Mouse (Mus musculus) embryonic facial prominence, embryonic 13.5 days (tissue): Measurements from ENCODE around the gene Tox4. TPM values are rescaled to one million over a fixed set of nuclear protein-coding genes. Genes with fewer than 3 reads are reported as not detected.
A peak's percentile ranks its signal among the peaks of the same experiment; 100 is the strongest.

Experiments
- ATAC-seq: fragments of 200-750 bp; cut with Nextera tagmentation; 2 replicates; pipeline ENCODE4 v1.8.0; 2017; ENCODE audit warnings: low read depth; ENCODE audit not compliant: insufficient number of reproducible peaks, insufficient read depth, low FRiP score, low TSS enrichment
- H3K27ac ChIP-seq: fragments of 300-500 bp; sonication (generic); 2 replicates; pipeline ENCODE4 v1.5.1; 2015; ENCODE audit warnings: moderate library complexity, mild to moderate bottlenecking, inconsistent platforms
- H3K27me3 ChIP-seq: fragments of 300-500 bp; sonication (generic); 2 replicates; pipeline ENCODE4 v1.6.1; 2015; ENCODE audit warnings: mild to moderate bottlenecking, inconsistent platforms
- H3K36me3 ChIP-seq: fragments of 300-500 bp; sonication (generic); 2 replicates; pipeline ENCODE4 v1.6.1; 2015; ENCODE audit warnings: mild to moderate bottlenecking, inconsistent platforms
- H3K4me1 ChIP-seq: fragments of 300-500 bp; sonication (generic); 2 replicates; pipeline ENCODE4 v1.6.1; 2015; ENCODE audit warnings: inconsistent platforms
- H3K4me2 ChIP-seq: fragments of 300-500 bp; sonication (generic); 2 replicates; pipeline ENCODE4 v1.6.1; 2015; ENCODE audit warnings: moderate library complexity, mild to moderate bottlenecking, inconsistent platforms
- H3K4me3 ChIP-seq: fragments of 300-500 bp; sonication (generic); 2 replicates; pipeline ENCODE4 v1.5.1; 2015; ENCODE audit warnings: mild to moderate bottlenecking, inconsistent platforms
- H3K9ac ChIP-seq: fragments of 300-500 bp; sonication (generic); 2 replicates; pipeline ENCODE4 v1.6.1; 2015; ENCODE audit warnings: mild to moderate bottlenecking, inconsistent platforms
- H3K9me3 ChIP-seq: fragments of 300-500 bp; sonication (generic); 2 replicates; pipeline ENCODE4 v1.6.1; 2016; ENCODE audit warnings: inconsistent platforms
- WGBS: fragments of 180-500 bp; shearing (Covaris S2); methylation state at CpG from one replicate; pipeline ENCODE4 v1.1.7; 2015; ENCODE audit warnings: mixed read lengths; 5-methylcytosine and 5-hydroxymethylcytosine counted together
- polyA plus RNA-seq: library from polyadenylated mRNA; unstranded; fragments of >200 nt; fragmentation: Nextera tagmentation; extraction: Ambion mirVana; gene quantifications from 2 replicates; pipeline ENCODE4 v1.2.1, GENCODE M21; 2015

Tox4 gene
- polyA plus RNA-seq, 1 experiment from 2014 or later = 41.9 TPM

- no peaks in the 10 kb centered on the region for H3K36me3 ChIP-seq
- no peaks in the 10 kb centered on the region for H3K4me1 ChIP-seq
- H3K4me3 ChIP-seq = peak overlapping the region; percentile 29
- no peaks in the 10 kb centered on the region for H3K9me3 ChIP-seq
- no peaks in the 10 kb centered on the region for H3K27me3 ChIP-seq
- WGBS = 30% methylated on average over 21 of the region's 21 CpGs
- no peak overlapping the region for H3K27ac ChIP-seq
- H3K9ac ChIP-seq = peak overlapping the region; percentile 41; the same call in 1 of the 2 replicates
- no peak for ATAC-seq
- peak overlapping the region; percentile 55 for H3K4me2 ChIP-seq
Measured at GRCm38 (mm10) chr14:52338751-52339511, 60.0 kb downstream of the Tox4 start.

- Histone ChIP-seq H3K36me3 (no peaks in the 10 kb centered on the region), H3K9me3 (0 out of 2 replicates have a peak, but pooled peaks cover 3% of the 10 kb centered on the region), H3K4me2 (no peak overlapping the region; the same call in 1 of the 2 replicates), H3K27me3 (no peaks in the 10 kb centered on the region), H3K9ac (peak overlapping the region; percentile 41; the same call in 1 of the 2 replicates), H3K4me1 (no peaks in the 10 kb centered on the region), H3K27ac (no peak overlapping the region), H3K4me3 (no peak overlapping the region)
- WGBS = 62% methylated on average over 6 of the region's 6 CpGs
- ATAC-seq = no peak
Measured at GRCm38 (mm10) chr14:52339512-52339852, 60.5 kb downstream of the Tox4 start.

Other genes with a start within 250 kb of the Tox4 start
- not detected in 2 replicates for gene Olfr221, start 236.7 kb upstream of the Tox4 start, polyA plus RNA-seq
- 755 and 841 TPM in 2 replicates for gene Hnrnpc, start 175.1 kb upstream of the Tox4 start, polyA plus RNA-seq
- gene Rpgrip1, start 168.4 kb upstream of the Tox4 start, polyA plus RNA-seq = 71.6 and 81.6 TPM in 2 replicates
- gene Supt16, start 81.7 kb upstream of the Tox4 start, polyA plus RNA-seq = 74.6 TPM in 2 replicates
- gene Chd8, start 21.4 kb upstream of the Tox4 start, polyA plus RNA-seq = 47.4 and 49.9 TPM in 2 replicates
- gene Rab2b, start 399 bp downstream of the Tox4 start, polyA plus RNA-seq = 24.0 and 27.9 TPM in 2 replicates
- 51.4 and 52.9 TPM in 2 replicates for gene Mettl3, start 26.0 kb downstream of the Tox4 start, polyA plus RNA-seq
- 26.2 and 27.7 TPM in 2 replicates for gene Sall2, start 49.6 kb downstream of the Tox4 start, polyA plus RNA-seq
- 0.19 TPM in 1 of 2 replicates, not detected in the other for gene Olfr1513, start 77.3 kb downstream of the Tox4 start, polyA plus RNA-seq
- 0.14 TPM in 1 of 2 replicates, not detected in the other for gene Olfr1512, start 100.0 kb downstream of the Tox4 start, polyA plus RNA-seq
- not detected in 2 replicates for gene Olfr1511, start 118.2 kb downstream of the Tox4 start, polyA plus RNA-seq
- not detected in 2 replicates for gene Olfr1510, start 135.2 kb downstream of the Tox4 start, polyA plus RNA-seq
- gene Olfr1509, start 163.8 kb downstream of the Tox4 start, polyA plus RNA-seq = not detected in 2 replicates
- gene Olfr1508, start 188.3 kb downstream of the Tox4 start, polyA plus RNA-seq = 0.10 TPM in 1 of 2 replicates, not detected in the other
- not detected in 2 replicates for gene Olfr1507, start 216.6 kb downstream of the Tox4 start, polyA plus RNA-seq